In genomic region chr6:39419851-39420721, GRCm38 (mm10) we compare ENCODE assay signal across 8 mouse cellular contexts. TPM values are rescaled to one million over a fixed set of nuclear protein-coding genes. Genes with fewer than 3 reads are reported as not detected.
DNase-seq lines count a peak whose midpoint lies in the region; ATAC-seq lines count a peak whose summit lies in the region.

Gene Mkrn1, minus strand, starts transcription at chr6:39420462.

- no peaks in the 10 kb centered on the region; the same call in 1 of the 2 replicates for H3K36me3 ChIP-seq in hindbrain, embryonic 13.5 days

- peak within 1 kb of the TSS; percentile 94 for H3K4me3 ChIP-seq in hindbrain, embryonic 13.5 days

- peak within 1 kb of the TSS; percentile 95 for H3K9ac ChIP-seq in hindbrain, embryonic 13.5 days

- ATAC-seq in hindbrain, embryonic 13.5 days (ENCODE audit: low FRiP score) = peak; percentile 97

- peak within 1 kb of the TSS; percentile 75 for H3K4me2 ChIP-seq in hindbrain, embryonic 13.5 days

- DNase-seq in NIH3T3 (ENCODE audit: low read depth) = peak; percentile 77
- peak; percentile 95 for DNase-seq in cerebellum, postnatal 10 days
- DNase-seq in frontal cortex, postnatal 14 days (ENCODE audit: low spot score in 2 of 2) = peak; percentile 72
- peak; percentile 60 to 67 for DNase-seq in layer of hippocampus, postnatal 25 days (ENCODE audit: extremely low spot score in 1 of 2, low spot score in 1 of 2)
- peak; percentile 79 for DNase-seq in lung, postnatal 25 days (ENCODE audit: low spot score)
- peak; percentile 84 for DNase-seq in retina, embryonic 14.5 days (ENCODE audit: low spot score)
- DNase-seq in thymus, postnatal 4 days = peak; percentile 88

- H3K9me3 ChIP-seq in hindbrain, embryonic 13.5 days = no peaks in the 10 kb centered on the region

- peaks cover 27% of the 10 kb centered on the region for H3K4me1 ChIP-seq in hindbrain, embryonic 13.5 days (replicated peaks)

- under 1% methylated on average over 73 of the region's 82 CpGs for WGBS in hindbrain, embryonic 13.5 days

- H3K27ac ChIP-seq in hindbrain, embryonic 13.5 days = peak within 1 kb of the TSS; percentile 98

- H3K27me3 ChIP-seq in hindbrain, embryonic 13.5 days = peaks cover 11% of the 10 kb centered on the region

RNA-seq across cellular contexts. Expression of gene Mkrn1, which starts in this region (rescaled TPM):
- polyA plus RNA-seq in hindbrain, embryonic 13.5 days (2015; fragmentation: Nextera tagmentation; extraction: Ambion mirVana) = 236 and 250 TPM in 2 replicates
- total RNA-seq in layer of hippocampus, postnatal 25 days (2021) = 100 to 1,000 TPM; 131 to 144 TPM

Comparison
In these comparisons a context has a peak if more than half of its experiments do, and no peak if none do; other contexts are left out.
1. Peak in every context shown above with its lines: DNase-seq, ATAC-seq, H3K4me3 ChIP-seq and H3K27ac ChIP-seq.